Mouse (Mus musculus) brain, embryonic 18.5 days (tissue): ENCODE measurements around the gene Cadm2.
A peak's percentile ranks its signal among the peaks of the same experiment; 100 is the strongest.

Experiments
- DNase-seq: peaks from one replicate; pipeline ENCODE4 v3.0.0-alpha.2; 2012; ENCODE audit warnings: low read depth, low spot score

Cadm2 gene

GRCm38 (mm10) chr16:67620826-67621505, at the start of gene Cadm2:
Cadm2 (minus strand) TSS chr16:67620908.
- peak; percentile 95 for DNase-seq

DNA sequence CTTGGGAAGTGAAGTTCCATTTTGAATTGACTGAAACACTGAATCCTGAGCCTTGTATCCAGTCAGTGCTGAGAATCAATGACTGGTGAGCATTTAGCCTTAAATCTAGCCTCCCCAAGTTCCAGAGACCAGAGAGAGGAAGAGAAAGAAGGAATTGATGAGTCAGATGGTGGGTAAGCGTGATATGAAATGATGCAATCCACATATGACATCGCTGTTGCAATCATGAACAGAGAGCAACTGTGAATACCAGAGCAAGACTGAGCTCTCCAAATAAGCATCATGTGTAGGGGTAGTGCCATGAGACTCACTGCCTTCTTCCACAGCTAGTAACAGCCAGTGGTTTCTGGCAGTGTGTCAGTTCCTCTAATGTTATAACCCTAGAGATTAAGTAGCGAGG, 26.2 kb upstream of the Cadm2 start:
- DNase-seq, result no peak

DNA sequence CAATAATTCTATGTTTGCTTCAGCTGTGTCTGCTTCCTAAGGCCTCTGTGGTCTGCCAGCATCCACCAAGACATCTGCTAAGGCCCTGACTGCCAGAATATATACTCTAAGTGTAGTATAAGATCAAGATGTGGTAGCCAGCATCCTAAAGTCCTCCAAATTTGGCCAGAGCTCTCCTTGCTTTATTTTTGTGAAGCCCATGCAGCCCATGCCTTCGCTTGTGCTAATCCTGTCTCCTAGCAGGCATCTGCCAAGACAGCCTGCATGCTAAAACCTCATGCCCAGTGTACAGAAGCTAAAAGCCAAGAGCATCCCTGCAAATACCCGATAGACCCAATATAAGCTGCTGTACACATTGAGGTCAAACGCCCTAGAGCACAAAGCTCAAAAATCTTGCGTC, 22.9 kb upstream of the Cadm2 start:
- DNase-seq, result peak; percentile 14

- DNase-seq, result no peak
These were observed 564 bp downstream of the Cadm2 start for GRCm38 (mm10) chr16:67619906-67620781.

GRCm38 (mm10) chr16:67619416-67619815, 1.3 kb downstream of the Cadm2 start:
- no peak for DNase-seq

- DNase-seq, result no peak
These were observed 1.9 kb downstream of the Cadm2 start for GRCm38 (mm10) chr16:67618817-67619216.

DNA sequence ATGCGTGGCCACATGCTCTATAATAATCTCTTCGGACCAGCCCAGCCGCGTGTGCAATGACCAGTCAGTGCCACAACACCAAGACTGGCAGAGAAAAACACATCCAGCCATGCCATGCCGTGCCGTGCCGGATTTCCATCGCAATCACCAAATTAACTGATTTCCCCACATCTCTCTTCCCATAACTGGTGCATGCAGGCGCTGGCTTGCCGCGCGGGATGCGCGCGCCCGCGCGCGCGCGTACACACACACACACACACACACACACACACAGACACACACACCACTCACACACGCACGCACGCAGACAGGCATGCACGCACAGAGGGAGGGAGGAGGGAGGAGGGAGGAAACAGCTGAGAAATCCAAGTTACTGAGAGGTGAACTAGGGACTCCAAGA, 2.9 kb downstream of the Cadm2 start:
- peak; percentile 71 for DNase-seq

GRCm38 (mm10) chr16:67617256-67617655, 3.5 kb downstream of the Cadm2 start:
- DNase-seq, result no peak

GRCm38 (mm10) chr16:67613876-67614275, 6.8 kb downstream of the Cadm2 start:
- no peak for DNase-seq

GRCm38 (mm10) chr16:67610904-67611681, 9.6 kb downstream of the Cadm2 start:
- DNase-seq, result no peak

- DNase-seq, result no peak
These were observed 11.6 kb downstream of the Cadm2 start for GRCm38 (mm10) chr16:67609116-67609515.

GRCm38 (mm10) chr16:67608499-67608898, 12.2 kb downstream of the Cadm2 start:
- no peak for DNase-seq

GRCm38 (mm10) chr16:67605661-67606060, 15.0 kb downstream of the Cadm2 start:
- DNase-seq, result no peak

DNA sequence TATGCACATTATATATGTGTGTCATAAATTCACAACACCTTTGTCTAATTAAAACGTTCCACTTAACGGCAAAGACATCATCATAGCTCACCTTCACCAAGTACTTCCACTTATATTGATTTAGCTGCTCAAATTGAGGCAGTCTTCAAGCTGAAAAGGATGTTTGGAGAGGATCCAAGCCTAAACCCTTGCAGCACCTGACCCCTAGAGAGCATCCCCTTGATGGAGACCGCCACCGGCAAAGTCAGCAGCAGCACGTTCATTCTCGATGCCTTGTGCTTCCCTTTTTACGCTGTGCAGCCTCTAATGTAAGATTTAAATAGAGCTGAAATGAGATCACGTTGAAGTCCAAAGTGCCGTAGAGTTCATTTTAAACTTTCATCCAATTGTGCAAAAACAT, 20.7 kb downstream of the Cadm2 start:
- DNase-seq, result no peak

DNA sequence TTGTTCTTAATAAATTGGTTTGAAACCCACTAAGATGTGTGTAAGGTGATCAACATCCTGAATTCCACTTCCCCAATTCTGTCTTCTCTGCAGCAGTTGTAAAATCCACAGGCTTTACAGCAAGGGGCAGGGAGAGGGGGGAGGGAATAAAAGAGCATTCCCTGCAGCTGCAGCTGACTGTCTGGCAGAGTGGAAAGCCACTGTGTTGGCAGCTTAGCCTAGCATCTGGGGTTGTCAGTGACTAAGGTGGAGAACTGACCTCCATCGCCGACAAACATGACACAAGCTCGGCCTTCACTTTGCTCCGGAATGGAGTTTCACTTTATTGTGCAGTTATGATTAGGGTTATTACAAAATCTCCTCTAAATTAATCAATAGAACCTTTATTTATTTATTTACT, 21.9 kb downstream of the Cadm2 start:
- no peak for DNase-seq

DNA sequence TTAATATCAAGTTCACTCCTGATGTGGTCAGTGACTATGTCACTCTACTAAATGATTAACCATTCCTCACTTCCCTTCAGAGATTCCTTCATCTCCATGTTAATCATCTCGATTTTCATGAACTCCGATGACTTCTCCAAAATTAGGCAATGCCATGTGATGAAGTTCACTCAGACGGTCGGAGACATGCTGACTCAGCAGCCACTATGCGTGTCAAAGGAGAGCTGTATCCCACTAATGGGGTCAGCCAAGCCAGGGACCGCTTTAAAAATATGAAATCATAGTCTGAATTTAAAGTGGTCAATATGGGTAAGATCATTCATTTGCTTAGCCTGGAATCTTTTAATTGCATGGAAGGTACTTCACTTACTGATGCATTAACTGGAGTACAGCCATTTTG, 29.7 kb downstream of the Cadm2 start:
- no peak for DNase-seq

DNA sequence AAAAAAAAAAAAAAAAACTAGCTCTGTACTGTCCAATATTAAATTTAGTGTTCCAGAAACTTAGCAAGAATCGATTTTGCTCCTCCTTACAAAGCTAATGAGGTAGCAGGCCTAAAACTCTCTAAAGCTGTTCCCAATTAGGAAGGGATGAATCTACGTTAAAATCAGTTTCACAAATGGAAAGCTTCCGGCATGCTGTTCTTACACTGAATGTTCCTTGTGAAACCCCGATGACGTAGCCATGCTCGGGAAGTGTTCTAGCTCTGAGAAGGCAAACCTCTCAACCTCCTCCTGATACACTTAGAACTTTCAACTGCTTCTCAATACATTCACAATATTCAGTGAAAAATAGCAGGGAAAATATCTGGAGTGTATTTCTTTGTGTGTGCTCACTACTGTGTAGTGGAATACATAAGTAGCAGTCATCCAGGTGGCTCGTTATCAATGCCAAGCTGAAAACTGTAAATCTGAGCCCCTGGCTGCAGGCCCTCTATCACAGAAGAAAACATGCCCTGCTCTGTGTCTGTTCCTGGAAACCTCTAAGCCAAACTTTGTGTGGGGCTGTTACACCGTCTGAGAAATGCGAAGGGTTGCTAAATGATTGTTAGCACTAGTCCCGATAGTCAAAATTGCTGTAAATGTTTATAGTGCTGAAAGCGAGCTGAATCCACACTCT, 41.7 kb downstream of the Cadm2 start:
- no peak for DNase-seq

- no peak for DNase-seq
These were observed 45.2 kb downstream of the Cadm2 start for GRCm38 (mm10) chr16:67575557-67575956.

DNA sequence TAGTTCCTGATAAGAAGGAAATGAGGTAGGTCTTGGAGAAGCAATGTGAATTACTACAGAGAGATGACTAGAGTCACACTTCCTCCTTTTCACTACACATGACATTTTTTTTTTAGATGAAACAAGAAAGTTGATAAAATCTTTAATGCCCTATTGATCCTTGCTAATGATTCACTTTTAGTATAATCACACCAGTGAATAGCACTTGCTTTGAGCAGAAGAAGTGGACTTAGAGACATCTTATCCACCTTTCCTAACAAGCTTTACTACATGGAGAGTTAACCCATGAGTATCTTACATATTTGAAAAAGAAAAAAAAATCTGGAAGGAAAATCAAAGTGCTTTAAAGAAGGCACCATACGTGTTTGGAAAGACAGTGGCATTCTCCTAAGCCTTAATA, 93.7 kb downstream of the Cadm2 start:
- no peak for DNase-seq

DNA sequence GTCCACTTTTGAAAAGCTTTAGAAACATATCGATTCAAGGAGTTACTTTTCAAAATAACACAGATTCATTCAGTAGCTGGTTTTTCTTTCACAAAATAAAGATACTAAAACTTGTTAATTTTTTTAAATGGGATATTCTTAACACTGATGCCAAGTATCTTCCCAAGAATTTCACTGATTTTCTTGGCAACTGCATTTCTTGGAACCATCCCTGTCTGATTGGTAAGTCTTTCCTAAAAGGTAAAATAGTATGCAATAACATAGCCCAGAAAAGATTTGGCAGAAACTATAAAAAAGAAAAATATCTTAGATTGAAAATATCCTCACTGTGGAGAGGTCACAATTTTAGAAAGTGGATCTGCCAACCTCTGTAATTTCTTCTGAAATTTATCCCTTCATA, 95.8 kb downstream of the Cadm2 start:
- DNase-seq, result no peak

DNA sequence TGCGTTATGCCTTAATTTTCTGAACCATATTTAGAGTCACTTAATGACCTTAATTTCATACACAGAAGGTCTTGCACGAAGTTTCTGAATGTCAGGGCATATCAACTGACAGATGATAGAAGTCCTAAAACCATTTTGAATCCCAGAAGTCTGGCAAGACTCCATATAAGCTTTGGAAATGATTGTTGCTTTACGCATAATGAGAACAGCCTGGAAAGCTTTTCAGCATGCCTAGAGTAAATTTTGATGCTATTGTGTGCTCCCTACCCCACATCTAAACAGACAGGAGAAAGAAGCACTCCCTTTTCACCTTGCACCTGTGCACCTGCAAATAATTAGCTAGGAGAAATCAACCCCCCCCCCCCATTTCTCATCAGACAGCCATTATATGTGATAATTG, 102.4 kb downstream of the Cadm2 start:
- DNase-seq, result no peak

DNA sequence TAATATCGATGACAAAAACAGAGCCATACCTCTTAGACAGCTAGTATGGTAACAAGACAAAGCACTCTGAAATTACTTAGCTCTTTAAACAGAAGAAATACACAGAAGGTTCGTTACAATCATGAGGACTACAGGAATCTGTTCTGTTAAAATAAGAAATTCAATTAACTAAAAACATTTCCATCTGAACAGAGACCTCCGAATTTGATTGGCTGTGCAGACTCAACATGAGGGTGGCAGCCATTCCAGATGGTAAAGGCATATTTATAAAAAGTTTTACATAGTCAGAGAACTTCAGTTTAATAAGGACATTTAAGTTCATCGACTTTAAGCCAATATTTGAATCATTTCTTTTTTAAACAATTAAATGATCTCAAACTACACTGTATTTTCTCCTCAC, 105.2 kb downstream of the Cadm2 start:
- no peak for DNase-seq
